Mouse (Mus musculus) activated CD4-positive, CD25-positive, alpha-beta regulatory T cell, adult 9 weeks (primary cell): ENCODE measurements around the gene Dgka. TPM values are rescaled to one million over a fixed set of nuclear protein-coding genes. Genes with fewer than 3 reads are reported as not detected.

ENCODE experiments used
- polyA plus RNA-seq: library from polyadenylated mRNA; unstranded; fragments of 100-300 nt; shearing (Covaris generic); gene quantifications from one replicate; pipeline ENCODE4 v1.2.1, GENCODE M21; 2017

The Dgka gene
- 715 TPM for polyA plus RNA-seq

DNA sequence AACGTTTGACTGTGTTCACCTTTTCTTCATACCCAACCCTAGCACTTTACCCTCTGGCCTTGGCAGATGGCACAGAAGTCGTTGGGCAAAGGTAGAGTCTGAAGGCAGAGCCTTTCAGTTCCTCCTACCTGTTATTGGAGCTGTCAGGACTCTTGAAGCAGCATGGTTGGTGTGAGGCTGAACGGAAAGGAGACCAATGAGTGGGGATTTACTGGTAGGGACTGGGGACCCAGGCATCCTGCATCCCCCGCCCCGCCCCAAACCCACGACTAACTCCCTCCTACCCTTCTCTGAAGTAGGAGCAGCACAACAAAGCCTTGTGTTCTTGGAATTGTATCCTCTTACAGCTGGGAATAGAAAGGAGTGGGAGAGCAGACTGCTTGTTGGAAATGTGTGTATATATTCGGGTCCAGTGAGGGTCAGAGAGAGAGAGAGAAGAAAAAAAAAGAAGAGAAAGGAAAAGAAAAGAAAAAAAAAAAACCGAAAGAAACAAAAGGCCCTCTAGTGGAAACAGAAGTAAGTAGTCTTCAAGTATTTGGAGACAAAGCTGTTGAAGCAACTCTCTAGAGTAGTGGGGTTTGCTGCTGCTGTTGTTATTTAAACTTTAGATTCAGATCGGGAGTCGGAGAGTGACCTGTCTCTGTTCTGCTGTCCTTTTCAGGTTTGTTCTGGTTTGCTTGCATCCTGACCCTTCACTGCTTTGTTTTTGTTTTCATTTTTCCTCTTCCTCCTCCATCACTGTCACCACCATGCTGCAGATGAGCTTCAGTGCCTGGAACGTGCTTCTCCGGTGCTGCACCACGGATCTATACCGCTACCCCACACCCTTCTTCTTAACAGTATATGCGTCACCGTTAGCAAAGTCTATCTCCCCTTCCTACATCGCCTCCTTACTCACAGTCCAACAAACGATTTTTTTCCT, at the start of gene Dgka:
Gene Dgka, minus strand, starts transcription at position 176 of the 922 bp plus-strand sequence.

DNA sequence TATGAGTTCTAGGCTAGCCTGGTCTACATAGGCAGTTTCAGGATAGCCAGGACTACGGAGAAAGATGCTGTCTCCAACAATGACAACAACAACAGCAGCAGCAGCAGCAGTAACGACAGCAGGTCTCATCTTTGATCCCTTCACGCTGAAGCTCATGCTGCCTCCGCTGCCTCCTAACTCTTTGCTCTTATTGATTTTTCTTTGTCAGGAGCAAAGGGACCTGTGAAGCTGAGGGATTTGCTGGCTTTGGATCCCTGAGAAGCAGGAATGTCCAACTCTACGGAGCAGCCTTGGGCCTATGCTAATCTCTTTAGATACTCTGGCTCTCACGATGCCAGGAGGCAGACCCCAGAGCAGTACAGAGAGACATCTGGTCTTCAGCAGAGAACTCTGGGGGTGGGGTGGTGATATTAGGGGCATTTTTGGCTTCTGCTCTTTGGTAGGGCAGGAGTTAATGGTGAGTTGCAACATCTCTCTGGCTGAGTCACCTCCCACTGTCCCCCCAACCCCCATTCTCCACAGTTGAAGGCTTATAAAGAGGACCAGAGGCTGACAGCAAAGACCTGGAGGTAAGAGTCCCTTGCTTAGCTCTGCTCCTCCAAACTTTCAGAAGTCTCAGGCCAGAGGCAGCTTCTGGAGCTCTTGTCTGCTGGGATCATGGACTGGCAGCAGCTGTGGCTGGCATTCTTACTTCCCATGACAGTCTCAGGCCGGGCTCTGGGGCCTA, 45.9 kb upstream of the Dgka start, which contains the start of gene Mmp19:
Gene Mmp19, plus strand, starts transcription at position 513 of the 727 bp plus-strand sequence.

DNA sequence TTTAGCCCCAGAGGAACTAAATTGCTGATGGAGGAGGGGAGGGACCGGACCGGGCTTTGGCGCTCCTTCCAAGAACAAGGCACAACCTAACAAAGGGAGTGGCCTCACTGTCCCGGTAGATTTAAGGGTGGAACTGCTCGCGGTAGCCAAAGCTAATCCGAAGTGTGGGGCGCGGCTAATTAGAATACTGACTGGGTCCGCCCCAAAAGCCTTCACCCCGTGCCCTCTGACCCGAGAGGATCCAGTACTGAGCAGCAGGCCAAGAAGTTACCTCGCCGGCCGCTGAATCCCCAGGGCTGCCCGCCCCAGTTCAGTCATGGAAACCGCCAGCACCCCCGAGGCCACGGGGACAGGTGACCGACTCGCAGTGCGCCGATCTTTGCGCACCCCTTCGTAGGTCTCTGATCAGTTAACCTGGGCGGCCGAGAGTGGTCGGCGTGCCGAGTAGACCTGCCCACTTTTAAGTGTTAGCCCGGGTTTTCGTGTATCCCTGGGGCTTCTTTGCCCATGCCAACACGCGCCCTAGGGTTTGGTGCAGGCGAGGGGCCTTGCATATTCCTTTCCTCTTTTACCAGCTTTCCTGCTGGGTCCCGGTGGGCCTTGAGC, 3.1 kb upstream of the Dgka start, which contains the start of gene Pym1:
Gene Pym1, plus strand, starts transcription at position 244 of the 606 bp plus-strand sequence.

DNA sequence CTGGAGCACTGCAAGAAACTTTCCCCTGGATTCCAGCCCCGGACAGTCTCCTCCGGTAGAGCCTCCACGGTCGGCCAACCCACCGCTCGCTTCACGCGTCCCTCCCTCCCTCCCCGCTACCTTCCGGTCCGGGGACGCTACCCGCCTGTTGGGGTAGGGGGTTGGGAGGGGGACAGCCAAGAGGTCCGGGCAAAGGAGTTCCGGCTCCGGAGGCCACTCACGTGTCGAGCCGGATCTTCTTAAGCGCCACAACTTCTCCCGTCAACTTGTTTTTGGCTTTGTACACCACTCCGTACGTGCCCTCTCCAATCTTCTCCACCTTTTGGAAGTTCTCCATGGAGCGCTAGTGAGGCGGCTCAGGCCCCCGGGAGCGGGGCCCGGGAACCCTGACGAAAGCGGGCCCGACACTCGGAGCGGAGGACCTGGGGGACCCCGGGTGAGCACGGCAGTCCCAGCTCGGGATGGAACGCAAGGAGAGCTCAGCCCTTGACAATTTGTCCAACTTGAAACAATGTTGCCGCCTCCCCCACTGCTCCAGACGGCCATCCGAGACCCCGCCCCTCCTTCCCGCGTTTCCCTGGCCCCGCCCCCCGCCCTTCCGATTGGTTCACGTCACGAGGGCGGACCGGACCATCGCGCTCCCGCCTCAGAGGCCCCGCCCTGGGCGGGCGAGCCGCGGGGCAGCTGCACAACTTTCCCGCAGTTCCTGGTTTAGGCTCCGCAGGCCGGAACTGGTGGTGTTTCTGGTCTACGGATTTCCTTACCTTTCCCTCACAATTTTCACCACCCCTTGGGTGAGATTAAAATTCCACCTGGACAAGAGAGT, 40.0 kb downstream of the Dgka start, which contains the start of gene Cdk2:
Gene Cdk2, minus strand, starts transcription at position 541 of the 826 bp plus-strand sequence.

DNA sequence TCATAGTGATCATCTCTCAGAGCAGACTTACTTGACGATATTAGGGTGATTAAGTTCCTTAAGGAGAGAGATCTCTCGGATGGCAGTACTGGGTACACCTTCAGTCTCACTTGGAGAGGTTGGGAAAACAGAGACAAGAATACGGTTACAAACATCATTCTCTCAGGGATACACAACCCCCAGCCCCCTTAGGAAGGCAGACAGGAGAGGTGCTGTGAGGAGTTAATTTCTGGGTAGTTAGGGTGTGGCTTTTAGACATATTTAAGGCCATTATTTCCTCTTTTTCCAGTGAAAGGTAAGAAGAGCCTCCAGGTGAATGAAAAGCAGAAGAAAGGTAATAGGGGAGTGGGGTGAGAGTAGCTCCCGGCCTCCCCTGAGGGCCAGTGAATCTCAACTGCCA, 40.8 kb downstream of the Dgka start, which contains the start of gene Pmel:
Gene Pmel, plus strand, starts transcription at position 301 of the 400 bp plus-strand sequence.

DNA sequence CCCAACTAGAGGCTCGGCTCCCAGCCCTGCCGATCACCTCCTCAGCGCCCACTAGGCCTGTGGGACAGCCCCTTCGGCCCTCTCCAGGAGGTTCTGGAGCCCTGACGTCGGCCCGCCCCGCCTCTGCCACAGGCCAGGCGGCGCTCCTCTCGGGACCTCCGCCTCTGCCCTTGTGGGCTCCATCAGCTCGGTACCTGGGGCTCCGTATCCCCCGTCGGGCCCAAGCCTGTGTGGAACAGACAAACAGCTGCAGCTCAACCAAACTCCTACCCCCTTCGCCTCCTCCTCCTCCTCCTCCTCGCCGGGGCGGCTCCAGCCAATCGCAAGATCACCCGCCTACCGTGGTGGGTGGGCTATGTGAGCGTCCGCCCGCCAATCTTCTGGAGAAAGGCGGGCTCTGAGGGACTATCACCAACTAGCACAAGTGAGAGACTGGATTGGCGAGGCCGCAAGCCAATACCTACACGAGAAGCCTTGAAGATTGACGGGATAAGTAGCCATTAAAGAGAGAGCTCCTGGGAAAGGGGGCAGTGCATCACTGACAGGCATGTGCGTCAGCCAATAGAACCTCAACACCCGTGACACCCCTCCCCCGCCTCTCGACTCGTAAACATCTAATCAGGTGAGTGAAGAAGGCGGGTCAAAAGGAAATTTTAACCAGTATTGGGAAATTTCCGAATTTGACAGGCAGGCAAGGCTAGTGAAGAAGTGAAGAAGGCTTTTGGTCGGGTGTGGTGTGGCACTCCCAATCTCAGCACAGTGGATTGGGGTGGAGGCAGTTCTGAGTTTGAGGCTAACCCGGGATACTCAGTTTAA, 48.5 kb downstream of the Dgka start, which contains the start of gene Rab5b:
Gene Rab5b, minus strand, starts transcription at position 273 of the 816 bp plus-strand sequence.

DNA sequence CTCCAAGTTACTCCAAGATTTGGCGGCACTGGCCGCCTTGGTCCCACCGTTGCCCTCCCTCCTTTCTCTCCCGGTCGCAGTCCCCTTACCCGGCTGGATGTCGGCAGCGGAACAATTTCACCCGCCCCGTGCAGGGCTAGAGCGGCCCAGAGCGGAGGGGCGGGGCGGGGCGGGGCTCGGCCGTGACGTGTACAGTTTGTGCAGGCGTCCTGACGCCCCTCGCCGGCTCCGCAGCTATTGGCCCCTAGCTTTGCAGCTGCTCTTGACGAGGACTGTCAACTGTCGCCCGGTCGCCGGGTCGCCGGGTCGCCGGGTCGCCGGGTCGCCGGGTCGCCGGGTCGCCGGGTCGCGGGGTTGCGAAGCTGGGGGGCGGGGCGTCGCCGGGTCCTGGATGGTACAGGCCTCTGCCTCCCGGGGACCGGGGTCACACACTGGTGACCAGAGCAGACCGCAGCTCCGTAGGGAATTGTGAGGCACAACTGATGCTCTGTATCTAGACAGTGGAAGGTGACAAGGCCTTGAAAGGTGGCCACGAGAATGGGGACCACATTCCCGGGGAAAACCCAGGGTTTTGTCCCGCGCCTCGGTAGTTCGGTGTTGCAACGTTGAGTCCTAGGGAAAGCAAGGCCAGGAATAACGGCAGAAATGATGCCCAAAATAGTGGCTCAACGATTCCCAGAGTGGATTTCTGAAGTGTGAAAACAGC, 70.7 kb downstream of the Dgka start, which contains the start of gene Suox:
Gene Suox, minus strand, starts transcription at position 311 of the 706 bp plus-strand sequence.

Other genes starting within 250 kb of the Dgka start
- gene Myl6b, start 246.2 kb downstream of the Dgka start, polyA plus RNA-seq = 3.1 TPM
- 182 TPM for gene Esyt1, start 219.0 kb downstream of the Dgka start, polyA plus RNA-seq
- 26.0 TPM for gene Zc3h10, start 197.1 kb downstream of the Dgka start, polyA plus RNA-seq
- 3,120 TPM for gene Rpl41, start 195.6 kb downstream of the Dgka start, polyA plus RNA-seq
- gene Pa2g4, start 178.9 kb downstream of the Dgka start, polyA plus RNA-seq = 35.9 TPM
- 11.3 TPM for gene Erbb3, start 155.2 kb downstream of the Dgka start, polyA plus RNA-seq
- gene Rps26, start 118.1 kb downstream of the Dgka start, polyA plus RNA-seq = 829 TPM
- gene Ikzf4, start 98.9 kb downstream of the Dgka start, polyA plus RNA-seq = 148 TPM
- 51.9 TPM for gene Suox, start 70.8 kb downstream of the Dgka start, polyA plus RNA-seq
- 49.0 TPM for gene Rab5b, start 48.6 kb downstream of the Dgka start, polyA plus RNA-seq
- gene Pmel, start 40.7 kb downstream of the Dgka start, polyA plus RNA-seq = 4.9 TPM
- gene Cdk2, start 39.8 kb downstream of the Dgka start, polyA plus RNA-seq = 38.5 TPM
- 38.2 TPM for gene Pym1, start 3.0 kb upstream of the Dgka start, polyA plus RNA-seq
- gene Mmp19, start 46.1 kb upstream of the Dgka start, polyA plus RNA-seq = not detected
- gene Dnajc14, start 59.2 kb upstream of the Dgka start, polyA plus RNA-seq = 124 TPM
- gene Tmem198b, start 59.5 kb upstream of the Dgka start, polyA plus RNA-seq = 5.1 TPM
- gene Sarnp, start 72.5 kb upstream of the Dgka start, polyA plus RNA-seq = 164 TPM
- 77.1 TPM for gene Ormdl2, start 76.8 kb upstream of the Dgka start, polyA plus RNA-seq
- 0.88 TPM for gene Gdf11, start 146.9 kb upstream of the Dgka start, polyA plus RNA-seq
- 0.20 TPM for gene Cd63, start 156.1 kb upstream of the Dgka start, polyA plus RNA-seq
- 13.5 TPM for gene Rdh5, start 178.0 kb upstream of the Dgka start, polyA plus RNA-seq
- gene Bloc1s1, start 179.2 kb upstream of the Dgka start, polyA plus RNA-seq = 185 TPM
- gene Itga7, start 189.0 kb upstream of the Dgka start, polyA plus RNA-seq = 10.1 TPM
- gene Mettl7b, start 216.1 kb upstream of the Dgka start, polyA plus RNA-seq = not detected
- gene Olfr9, start 244.6 kb upstream of the Dgka start, polyA plus RNA-seq = not detected